Mouse (Mus musculus): ENCODE measurements around the gene Gm9821. TPM values are rescaled to one million over a fixed set of nuclear protein-coding genes. Genes with fewer than 3 reads are reported as not detected.

Gene Gm9821
- polyA plus RNA-seq, 1 experiment from 2014 or later, result 0.69 TPM

DNA sequence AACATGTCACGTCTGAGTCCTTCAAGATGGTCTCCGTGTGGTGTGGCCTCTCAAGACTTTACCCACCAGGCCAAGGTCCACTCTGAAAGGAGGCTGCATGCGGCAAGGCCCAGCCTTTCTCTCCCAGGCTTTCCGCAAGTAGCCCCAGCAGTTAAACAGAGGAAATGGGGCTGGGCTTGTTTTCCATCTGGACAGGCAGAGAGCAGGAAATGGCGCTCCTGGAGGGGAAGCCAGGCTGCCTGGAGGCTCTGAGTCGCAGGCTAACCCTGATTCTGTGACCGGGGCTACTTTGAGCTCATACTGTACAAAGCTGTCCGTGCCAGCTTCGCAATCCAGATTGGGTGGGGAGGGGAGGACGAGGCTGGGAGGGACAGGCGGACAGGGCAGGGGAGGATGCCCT, 22.5 kb downstream of the Gm9821 start:
- peaks cover 14% of the 10 kb centered on the region for H3K27me3 ChIP-seq
- in situ Hi-C loops (cut with MboI; ENCODE audit: low pct_unique_long_range_greater_than_20kb), result no loop called here
- CTCF ChIA-PET, result no interaction called here
- ATAC-seq, result no peak
- DNase-seq (ENCODE audit: low read depth, low spot score), result no peak
- no peak for TF ChIP-seq CTCF (IDR thresholded peaks at IDR 0.05)
- POLR2A ChIA-PET, result no interaction called here

DNA sequence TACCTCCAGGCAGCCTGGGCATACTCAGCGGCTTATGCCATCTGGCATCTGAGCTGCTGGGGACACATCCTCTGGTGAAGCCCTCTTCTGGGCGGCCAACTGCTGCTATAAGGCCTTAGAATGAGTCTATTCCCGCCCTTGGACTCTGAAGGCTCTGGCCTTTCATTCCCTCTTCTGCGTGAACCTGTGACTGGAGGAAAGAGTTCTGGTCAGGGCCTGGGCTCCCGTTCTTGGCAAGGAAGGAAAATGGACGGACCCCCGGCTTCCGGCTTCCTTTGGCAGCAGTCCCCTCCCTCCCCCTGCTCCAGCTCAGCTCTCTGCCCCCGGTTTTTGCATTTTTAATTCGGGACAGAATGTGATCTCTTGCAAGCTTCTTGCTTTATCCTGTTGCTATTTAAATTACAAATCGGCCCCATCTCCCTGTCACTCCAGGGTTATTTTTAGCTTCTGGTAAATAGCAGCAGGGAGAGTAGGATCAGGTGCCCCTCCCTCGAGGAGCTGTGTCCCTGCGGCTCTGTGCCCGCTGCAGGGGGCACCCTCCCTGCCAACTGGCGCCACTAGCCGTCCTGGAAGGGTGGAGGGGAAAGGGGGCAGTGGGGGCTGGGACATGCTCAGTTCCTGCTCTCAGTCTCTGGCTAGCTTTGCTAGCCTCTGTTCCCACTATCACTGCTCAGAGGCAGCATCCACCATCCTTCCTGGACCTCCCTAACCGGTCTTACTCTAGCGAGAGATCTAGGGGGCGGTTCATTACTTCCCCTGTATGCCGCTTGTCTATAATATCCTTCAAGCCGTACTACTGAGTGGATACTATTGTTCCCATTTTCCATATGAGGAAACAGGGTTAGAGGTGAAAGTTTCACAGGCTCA, 26.0 kb downstream of the Gm9821 start:
- ATAC-seq, result no peak

DNA sequence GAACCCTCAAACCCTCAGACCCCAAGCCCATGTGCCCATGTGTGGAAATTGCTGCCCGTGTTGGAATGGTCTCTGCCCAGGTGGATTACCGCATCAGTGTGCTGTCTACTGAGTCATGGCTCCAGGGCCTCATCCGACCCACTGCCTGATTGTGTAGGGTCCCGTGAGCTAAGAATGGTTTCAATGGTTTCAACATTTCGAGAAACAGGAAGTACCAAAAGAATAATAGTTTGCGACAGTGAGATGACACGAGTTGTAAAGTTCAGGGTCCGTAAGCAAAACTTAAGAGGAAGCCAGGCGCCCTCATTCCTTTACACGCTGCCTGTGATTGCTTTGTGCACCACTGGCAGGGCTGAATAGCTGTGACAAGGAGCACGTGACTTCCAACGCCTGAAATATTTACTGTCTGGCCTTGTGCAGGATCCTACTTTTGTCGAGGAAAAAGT, 26.6 kb downstream of the Gm9821 start:
- H3K27me3 ChIP-seq, result peaks cover 43% of the 10 kb centered on the region
- ChIA-PET POLR2A (no interaction called here), CTCF (interaction anchor here (1.2 to 3.6 kb wide), 2 partner anchors 15 to 28 kb away, joined by 3 to 16 read pairs; no protein-coding TSS in a partner anchor)
- in situ Hi-C loops (cut with MboI; ENCODE audit: low pct_unique_long_range_greater_than_20kb), result no loop called here
- ATAC-seq, result no peak
- TF ChIP-seq CTCF (IDR thresholded peaks at IDR 0.05), result no peak
- DNase-seq (ENCODE audit: low read depth, low spot score), result no peak

More for the DNA sequence above, 26.0 kb downstream of the Gm9821 start:
- CTCF ChIA-PET, result interaction anchor here (1.2 to 3.6 kb wide), 2 partner anchors 16 to 27 kb away, joined by 3 to 16 read pairs; no protein-coding TSS in a partner anchor
- POLR2A ChIA-PET, result interaction anchor here (0.7 kb wide), 1 partner anchor 31 kb away, joined by 3 read pairs; no protein-coding TSS in a partner anchor
- peaks cover 36% of the 10 kb centered on the region for H3K27me3 ChIP-seq
- no peak for TF ChIP-seq CTCF (IDR thresholded peaks at IDR 0.05)
- DNase-seq (ENCODE audit: low read depth, low spot score), result no peak
- in situ Hi-C loops (cut with MboI; ENCODE audit: low pct_unique_long_range_greater_than_20kb), result no loop called here

DNA sequence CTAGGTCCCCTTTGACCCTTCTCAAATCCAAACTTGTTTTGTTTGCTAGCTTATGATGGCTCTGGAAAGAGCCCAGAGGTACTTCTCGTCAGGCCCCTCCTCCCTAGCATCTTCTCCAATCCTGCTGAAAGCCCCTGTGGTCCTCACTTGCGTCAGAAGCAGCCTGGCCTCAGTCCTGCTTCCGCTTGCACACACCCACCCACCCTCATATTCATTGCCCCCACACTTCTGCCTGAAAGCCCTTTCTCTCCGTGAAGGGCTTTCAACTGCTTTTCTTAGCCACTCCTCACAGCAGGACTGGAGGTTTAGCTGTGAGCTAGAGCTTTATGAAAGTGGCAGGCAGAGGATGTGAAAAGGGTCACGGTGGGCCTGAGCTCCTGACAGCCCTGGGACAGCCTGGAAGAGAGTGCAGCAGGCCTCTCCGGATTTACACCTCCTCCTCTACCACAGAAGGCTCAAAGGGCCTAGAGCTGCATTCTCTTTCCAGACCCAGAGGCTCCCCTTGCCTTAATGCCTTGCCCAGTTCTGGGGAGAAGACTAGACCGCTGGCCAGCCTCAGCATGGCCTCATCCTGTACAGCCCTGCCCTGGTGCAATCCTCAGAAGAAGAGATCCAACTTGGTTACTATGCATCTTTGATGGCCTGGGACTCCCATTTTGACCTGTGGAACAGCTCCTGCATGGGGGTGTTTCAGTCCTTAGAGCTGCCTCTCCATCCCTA, 28.1 kb downstream of the Gm9821 start:
- CTCF ChIA-PET, result interaction anchor here (1.7 to 3.6 kb wide), 2 partner anchors 10 to 13 kb away, joined by 5 to 16 read pairs; no protein-coding TSS in a partner anchor
- TF ChIP-seq CTCF (IDR thresholded peaks at IDR 0.05), result no peak
- H3K27me3 ChIP-seq, result peaks cover 44% of the 10 kb centered on the region
- no peak for DNase-seq (ENCODE audit: low read depth, low spot score)
- in situ Hi-C loops (cut with MboI; ENCODE audit: low pct_unique_long_range_greater_than_20kb), result no loop called here
- no peak for ATAC-seq
- POLR2A ChIA-PET, result no interaction called here

DNA sequence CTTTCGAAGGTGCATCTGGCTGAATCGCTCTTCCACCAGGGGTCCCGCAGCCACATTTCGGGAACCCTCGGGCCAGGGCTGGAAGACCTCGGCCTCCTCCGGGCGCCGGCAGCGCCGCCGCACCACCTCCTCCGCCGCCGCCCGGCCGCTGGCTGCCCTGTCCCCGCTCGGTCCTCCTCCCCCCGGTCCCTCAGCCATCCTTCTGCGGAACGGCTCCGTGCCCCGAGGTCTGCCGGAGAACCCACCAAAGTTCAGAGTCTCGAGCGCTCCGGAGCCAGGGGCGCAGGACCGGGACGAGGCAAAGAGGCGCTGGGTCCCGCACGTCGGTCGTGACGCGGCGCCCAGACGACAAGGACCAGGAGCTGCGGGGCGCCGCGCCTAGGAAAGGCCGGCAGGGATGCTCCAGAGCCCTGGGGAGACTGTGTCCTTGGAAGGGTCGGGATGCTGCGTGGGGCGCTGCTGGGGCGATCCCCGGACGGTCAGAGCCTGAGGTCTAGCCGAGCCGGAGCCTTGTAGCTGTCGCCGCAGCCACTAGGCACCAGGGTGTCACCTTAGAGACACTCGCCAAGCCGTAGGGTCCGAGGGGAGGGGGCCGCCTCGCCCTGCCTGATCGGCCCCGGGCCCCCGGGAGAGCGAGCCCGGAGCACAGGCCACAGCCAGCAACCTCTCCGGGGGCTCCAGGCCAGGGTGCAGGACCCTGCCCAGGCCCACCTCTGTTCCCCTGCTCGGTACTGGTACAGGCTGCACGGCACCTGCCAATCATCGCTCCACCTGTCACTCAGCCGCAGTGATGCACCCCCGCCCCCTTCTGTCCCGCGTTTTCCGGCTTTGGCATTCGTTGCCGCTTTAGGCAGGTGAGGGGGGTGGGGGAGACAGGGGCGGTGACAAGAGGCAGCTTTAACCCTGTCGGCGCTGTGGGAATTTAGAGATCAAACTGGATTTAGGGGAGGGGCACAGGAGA, 30.4 kb downstream of the Gm9821 start, which contains the start of gene Dgkz:
Dgkz (minus strand) TSS at position 284 of the 961 bp plus-strand sequence.
- CTCF ChIA-PET, result no interaction called here
- POLR2A ChIA-PET, result no interaction called here
- in situ Hi-C loops (cut with MboI; ENCODE audit: low pct_unique_long_range_greater_than_20kb), result loop anchor here (25.0 kb wide), 1 partner anchor 461 kb away; the partner anchor contains the start of gene Cry2
- DNase-seq (ENCODE audit: low read depth, low spot score) (no peak), ATAC-seq (no peak)
- peaks cover 42% of the 10 kb centered on the region for H3K27me3 ChIP-seq
- TF ChIP-seq CTCF (IDR thresholded peaks at IDR 0.05), result no peak

DNA sequence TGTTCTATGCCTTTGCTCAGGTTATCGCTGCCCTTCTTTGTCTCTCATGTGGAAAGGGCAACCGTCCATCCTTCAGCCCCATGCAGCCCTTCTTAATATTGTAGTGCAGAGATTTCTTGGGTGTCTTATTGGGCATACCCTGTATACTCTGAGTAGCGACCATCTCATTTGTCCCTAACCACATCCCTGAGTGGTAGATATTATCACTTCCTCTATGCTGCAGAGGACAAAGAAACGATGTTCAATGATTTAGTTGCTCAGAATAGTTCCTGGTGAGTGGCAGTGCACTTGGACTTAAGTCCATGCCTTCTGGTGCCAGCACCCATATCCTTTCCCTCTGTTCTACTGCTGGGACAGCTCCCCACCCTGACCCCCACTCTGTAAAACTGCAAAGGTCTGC, 32.5 kb downstream of the Gm9821 start:
- TF ChIP-seq CTCF (IDR thresholded peaks at IDR 0.05), result no peak
- ATAC-seq, result no peak
- ChIA-PET CTCF (no interaction called here), POLR2A (no interaction called here)
- in situ Hi-C loops (cut with MboI; ENCODE audit: low pct_unique_long_range_greater_than_20kb), result loop anchor here (25.0 kb wide), 1 partner anchor 459 kb away; the partner anchor contains the start of gene Cry2
- no peak for DNase-seq (ENCODE audit: low read depth, low spot score)
- H3K27me3 ChIP-seq, result peaks cover 36% of the 10 kb centered on the region

DNA sequence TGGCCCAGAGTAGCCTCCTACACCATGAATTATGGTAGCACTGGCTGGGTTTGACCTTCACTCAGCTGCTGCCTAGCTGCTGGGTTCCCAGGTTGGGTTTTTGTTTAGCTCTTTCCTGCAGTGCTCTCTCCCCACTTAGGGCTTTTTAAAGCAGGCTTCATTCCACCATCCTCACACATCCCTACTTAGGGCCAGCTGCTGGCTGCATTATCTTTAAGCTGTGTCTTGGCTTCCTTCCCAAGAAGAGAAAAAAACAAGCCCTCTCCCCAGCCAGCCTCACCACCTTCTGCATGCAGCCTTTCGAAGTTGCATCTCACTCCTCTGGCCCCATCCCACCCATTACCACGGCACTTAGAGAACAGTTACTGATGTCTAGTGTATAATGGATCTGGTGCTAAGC, 33.0 kb downstream of the Gm9821 start:
- TF ChIP-seq CTCF (IDR thresholded peaks at IDR 0.05), result no peak
- in situ Hi-C loops (cut with MboI; ENCODE audit: low pct_unique_long_range_greater_than_20kb), result loop anchor here (25.0 kb wide), 1 partner anchor 459 kb away; the partner anchor contains the start of gene Cry2
- H3K27me3 ChIP-seq, result peaks cover 34% of the 10 kb centered on the region
- ChIA-PET POLR2A (interaction anchor here (0.7 kb wide), 1 partner anchor 64 kb away, joined by 5 read pairs; no protein-coding TSS in a partner anchor), CTCF (interaction anchor here (0.7 kb wide), 1 partner anchor 9 kb away, joined by 5 read pairs; no protein-coding TSS in a partner anchor)
- ATAC-seq (no peak), DNase-seq (ENCODE audit: low read depth, low spot score) (no peak)

DNA sequence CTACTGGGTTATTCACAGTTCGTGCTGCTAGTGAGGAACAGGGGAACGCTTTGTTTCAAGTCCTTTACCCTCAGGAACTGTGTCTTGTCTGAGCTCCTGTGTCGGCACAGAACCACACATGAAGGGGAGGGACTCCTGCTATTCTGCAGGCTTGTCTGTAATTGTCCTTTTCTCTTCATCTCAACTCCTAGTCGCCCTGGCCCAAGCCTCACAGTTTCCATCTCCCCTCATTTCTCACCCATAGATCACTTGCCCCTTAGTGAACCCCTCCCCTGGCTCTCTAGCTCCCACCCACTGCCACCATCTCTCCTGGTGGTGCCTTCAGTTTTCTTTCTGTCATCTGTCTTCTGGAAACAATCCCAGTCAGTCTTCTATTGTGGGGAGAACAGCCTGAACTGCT, 34.7 kb downstream of the Gm9821 start:
- DNase-seq (ENCODE audit: low read depth, low spot score), result no peak
- ChIA-PET CTCF (no interaction called here), POLR2A (no interaction called here)
- ATAC-seq, result no peak
- TF ChIP-seq CTCF (IDR thresholded peaks at IDR 0.05), result no peak
- in situ Hi-C loops (cut with MboI; ENCODE audit: low pct_unique_long_range_greater_than_20kb), result loop anchor here (10.0 to 25.0 kb wide), 2 partner anchors 195 to 457 kb away; partner anchors contain the start of gene Cry2
- H3K27me3 ChIP-seq, result peaks cover 18% of the 10 kb centered on the region

DNA sequence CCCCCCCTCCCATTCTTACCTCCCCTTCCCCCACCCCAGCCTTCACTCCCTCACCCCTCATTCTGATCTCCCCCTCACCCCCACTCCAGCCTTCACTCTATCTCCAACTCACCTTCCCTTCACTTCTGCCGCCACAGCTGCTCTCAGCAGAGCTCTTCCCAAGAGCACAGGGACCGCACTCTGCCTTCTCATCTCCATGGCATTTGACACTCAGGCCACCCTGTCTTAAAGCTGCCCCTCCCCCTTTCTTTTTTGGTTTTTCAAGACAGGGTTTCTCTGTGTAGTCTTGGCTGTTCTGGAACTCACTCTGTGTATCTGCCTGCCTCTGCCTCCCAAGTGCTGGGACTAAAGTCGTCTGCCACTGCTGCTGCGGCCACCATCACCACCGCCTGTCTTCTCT, 35.3 kb downstream of the Gm9821 start:
- ATAC-seq (no peak), DNase-seq (ENCODE audit: low read depth, low spot score) (no peak)
- no peak for TF ChIP-seq CTCF (IDR thresholded peaks at IDR 0.05)
- POLR2A ChIA-PET, result no interaction called here
- CTCF ChIA-PET, result no interaction called here
- peaks cover 14% of the 10 kb centered on the region for H3K27me3 ChIP-seq
- in situ Hi-C loops (cut with MboI; ENCODE audit: low pct_unique_long_range_greater_than_20kb), result loop anchor here (10.0 to 25.0 kb wide), 2 partner anchors 194 to 456 kb away; partner anchors contain the start of gene Cry2

Data from Patski (cell line).